Mouse (Mus musculus): ENCODE measurements at regions not wholly inside any gene's neighbourhood (a gene's known extent, or its start where the extent isn't known, plus 50 kb on each side); places are given as distances from the start of the nearest gene placed in this dataset.

DNA sequence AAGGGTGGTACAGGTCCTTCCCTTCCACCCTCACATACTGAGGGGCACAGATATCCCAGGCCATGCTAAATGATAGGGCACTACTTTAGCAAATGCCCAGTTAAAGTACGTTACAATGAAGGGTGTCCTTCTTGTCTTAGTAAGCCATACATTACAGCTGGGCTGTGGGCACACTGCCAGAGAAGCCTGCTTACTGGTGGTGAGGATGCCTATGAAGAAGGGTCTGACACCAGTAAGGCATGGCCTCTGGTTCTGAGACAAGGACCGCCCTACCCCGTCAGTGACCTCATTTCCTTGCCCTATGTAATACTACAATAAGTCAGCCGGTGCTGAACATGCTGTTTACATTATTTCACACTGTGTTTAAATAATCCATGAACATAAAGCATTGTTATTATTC, 69.6 kb upstream of the Lsm6 start:
- TF ChIP-seq CTCF (IDR thresholded peaks at IDR 0.05; ENCODE audit: low read depth) (no peak), EP300 (IDR thresholded peaks at IDR 0.05; ENCODE audit: low read depth) (no peak)
